Mouse (Mus musculus) gastrocnemius, adult 18-20 months (tissue): Measurements from ENCODE around the gene Mgat4a. TPM values are rescaled to one million over a fixed set of nuclear protein-coding genes. Genes with fewer than 3 reads are reported as not detected.

Experiments
- DNase-seq: peaks from one replicate; pipeline ENCODE4 v3.0.0; 2021; ENCODE audit warnings: low spot score
- long read RNA-seq, 2 experiments: library from polyadenylated mRNA; stranded (forward); transcript quantifications; one replicate each; pipeline ENCODE4 v2.0.0; 2021
- total RNA-seq, 2 experiments: library from RNA; stranded (reverse); gene quantifications; 2 replicates each; pipeline ENCODE4 v1.2.3; 2021

Gene Mgat4a
- total RNA-seq, result 1 to 10 TPM; 4.8 to 8.7 TPM
- long read RNA-seq, experiment 1, partial matches to known transcripts, result 1 of 2 reads
- long read RNA-seq, experiment 1, other reads (novel, unspliced or antisense), result 1 of 2 reads
- long read RNA-seq, experiment 2, partial matches to known transcripts, result 0 of 1 reads
- long read RNA-seq, experiment 2, other reads (novel, unspliced or antisense), result 1 of 1 reads

GRCm38 (mm10) chr1:37540810-37541658, at the start of gene Mgat4a:
Gene Mgat4a (minus strand): TSS chr1:37541016.
- peak; percentile 84 for DNase-seq

GRCm38 (mm10) chr1:37585809-37586480, 45.1 kb upstream of the Mgat4a start:
- DNase-seq, result peak; percentile 67

GRCm38 (mm10) chr1:37583795-37584464, 43.1 kb upstream of the Mgat4a start:
- no peak for DNase-seq

- DNase-seq, result no peak
Observed at GRCm38 (mm10) chr1:37583167-37583566, 42.4 kb upstream of the Mgat4a start.

- no peak for DNase-seq
Observed at GRCm38 (mm10) chr1:37579686-37580085, 38.9 kb upstream of the Mgat4a start.

GRCm38 (mm10) chr1:37572528-37573272, 31.9 kb upstream of the Mgat4a start:
- DNase-seq, result no peak

GRCm38 (mm10) chr1:37568379-37568778, 27.6 kb upstream of the Mgat4a start:
- DNase-seq, result no peak

- no peak for DNase-seq
Observed at GRCm38 (mm10) chr1:37566754-37567153, 25.9 kb upstream of the Mgat4a start.

GRCm38 (mm10) chr1:37566344-37566743, 25.5 kb upstream of the Mgat4a start:
- no peak for DNase-seq

- DNase-seq, result no peak
Observed at GRCm38 (mm10) chr1:37565396-37565795, 24.6 kb upstream of the Mgat4a start.

- no peak for DNase-seq
Observed at GRCm38 (mm10) chr1:37561955-37562354, 21.1 kb upstream of the Mgat4a start.

GRCm38 (mm10) chr1:37560356-37560755, 19.5 kb upstream of the Mgat4a start:
- no peak for DNase-seq

- DNase-seq, result no peak
Observed at GRCm38 (mm10) chr1:37551986-37552385, 11.2 kb upstream of the Mgat4a start.

- DNase-seq, result no peak
Observed at GRCm38 (mm10) chr1:37549501-37549900, 8.7 kb upstream of the Mgat4a start.

- DNase-seq, result no peak
Observed at GRCm38 (mm10) chr1:37546398-37547051, 5.7 kb upstream of the Mgat4a start.

- DNase-seq, result no peak
Observed at GRCm38 (mm10) chr1:37544251-37544650, 3.4 kb upstream of the Mgat4a start.

- no peak for DNase-seq
Observed at GRCm38 (mm10) chr1:37543057-37543456, 2.2 kb upstream of the Mgat4a start.

GRCm38 (mm10) chr1:37539968-37540809, 627 bp downstream of the Mgat4a start:
- DNase-seq, result no peak

- no peak for DNase-seq
Observed at GRCm38 (mm10) chr1:37534532-37535108, 6.2 kb downstream of the Mgat4a start.
